Mouse (Mus musculus): Measurements from ENCODE around the gene Slc22a15.

Slc22a15 gene

DNA sequence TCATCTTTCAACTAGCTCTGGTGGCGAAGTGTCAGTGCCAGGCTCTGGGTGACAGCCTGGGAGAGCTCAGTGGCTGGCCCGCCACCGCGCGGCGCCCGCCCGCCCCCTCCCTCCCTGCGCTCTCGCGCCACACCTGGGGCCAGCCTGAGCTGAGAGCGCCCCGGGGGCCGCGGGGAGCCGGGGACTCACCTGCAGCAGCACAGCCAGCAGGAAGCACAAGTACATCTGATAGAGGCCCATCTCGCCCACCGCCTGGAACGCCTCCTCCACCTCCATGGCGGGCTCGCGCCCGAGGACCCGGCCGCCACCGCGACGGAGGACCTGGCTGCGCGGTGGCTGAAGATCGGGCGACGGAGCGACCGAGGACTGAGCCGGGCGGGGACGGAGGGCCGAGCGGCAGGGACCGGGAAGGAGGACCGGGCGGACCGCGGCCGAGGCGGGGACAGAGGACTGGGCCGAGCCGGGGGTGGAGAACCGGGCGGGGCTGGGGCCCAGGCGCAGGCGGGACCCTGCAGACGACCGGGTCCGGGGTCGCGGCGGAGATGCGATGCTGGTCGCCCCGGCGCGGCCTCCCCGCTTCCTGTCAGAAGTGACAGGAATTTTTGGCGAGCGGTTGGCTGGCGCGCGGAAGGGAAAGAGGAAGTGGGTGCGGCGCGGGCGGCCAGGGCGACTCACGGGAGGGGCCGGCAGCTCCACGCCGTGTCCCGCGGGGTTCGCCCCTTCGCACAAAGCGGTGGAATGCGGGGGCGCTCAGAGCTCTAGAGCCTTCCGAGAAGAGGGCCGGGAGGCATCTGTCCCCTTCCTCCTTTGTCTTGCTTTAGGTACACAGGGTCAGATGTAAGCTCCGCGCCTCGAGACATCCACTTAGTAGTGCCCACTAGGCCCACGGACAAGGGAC lies at the start of gene Slc22a15:
Gene Slc22a15, minus strand, starts transcription at position 611 of the 898 bp plus-strand sequence.
- DNase-seq (ENCODE audit: low read depth in 1 of 2, low spot score in 2 of 2) = peak; percentile 33 to 62

DNA sequence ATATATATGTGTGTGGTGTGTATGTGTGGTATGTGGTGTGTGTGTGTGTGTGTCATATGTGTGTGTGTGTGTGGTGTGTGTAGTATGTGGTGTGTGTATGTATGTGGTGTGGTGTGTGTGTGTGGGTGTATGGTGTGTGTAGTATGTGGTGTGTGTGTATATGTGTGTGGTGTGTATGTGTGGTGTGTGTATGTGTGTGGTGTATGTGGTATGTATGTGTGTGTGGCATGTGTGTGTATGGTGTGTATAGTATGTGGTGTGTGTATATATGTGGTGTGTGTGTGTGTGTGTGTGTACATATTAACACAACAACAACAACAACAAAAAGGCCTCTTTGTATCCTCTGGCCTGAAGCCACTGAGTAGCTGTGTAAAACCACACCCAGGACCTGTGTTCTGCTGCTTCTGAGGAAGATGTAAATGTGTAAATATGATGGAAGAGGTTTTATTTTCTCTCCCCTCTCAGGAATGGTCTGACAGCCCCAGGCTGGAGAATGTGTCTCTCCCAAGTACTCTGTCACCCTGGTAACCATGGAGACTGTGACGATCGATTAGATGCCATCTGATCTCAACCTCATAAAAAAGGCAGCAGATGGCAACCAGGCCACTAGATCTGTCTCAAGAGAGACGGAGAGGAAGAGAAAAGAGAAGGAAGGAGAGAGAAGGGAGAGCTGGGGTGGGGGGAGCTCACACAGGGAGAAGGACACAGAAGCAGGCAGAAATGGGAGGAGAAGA lies 42.7 kb upstream of the Slc22a15 start:
- no peak for DNase-seq (ENCODE audit: low read depth in 1 of 2, low spot score in 2 of 2)

DNA sequence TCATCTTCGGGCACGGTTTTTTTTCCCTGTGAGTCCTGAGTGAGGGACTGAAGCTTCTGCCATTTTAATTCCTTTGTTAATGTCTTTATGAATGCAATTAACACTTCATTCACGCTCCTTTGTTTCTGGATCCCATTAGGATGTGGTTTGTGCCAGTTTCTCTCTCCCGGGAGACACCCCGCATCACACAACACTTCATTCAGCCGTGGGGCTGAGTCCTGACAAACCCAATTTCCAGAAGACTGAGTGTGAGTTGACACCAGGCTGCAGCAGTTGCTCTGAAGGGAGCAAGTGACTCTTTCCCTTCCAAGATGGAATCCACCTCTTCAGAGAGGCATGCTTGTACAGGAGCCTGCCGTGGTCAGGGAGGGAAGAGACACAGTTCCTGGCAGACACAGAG lies 40.1 kb upstream of the Slc22a15 start:
- DNase-seq (ENCODE audit: low read depth in 1 of 2, low spot score in 2 of 2) = no peak

DNA sequence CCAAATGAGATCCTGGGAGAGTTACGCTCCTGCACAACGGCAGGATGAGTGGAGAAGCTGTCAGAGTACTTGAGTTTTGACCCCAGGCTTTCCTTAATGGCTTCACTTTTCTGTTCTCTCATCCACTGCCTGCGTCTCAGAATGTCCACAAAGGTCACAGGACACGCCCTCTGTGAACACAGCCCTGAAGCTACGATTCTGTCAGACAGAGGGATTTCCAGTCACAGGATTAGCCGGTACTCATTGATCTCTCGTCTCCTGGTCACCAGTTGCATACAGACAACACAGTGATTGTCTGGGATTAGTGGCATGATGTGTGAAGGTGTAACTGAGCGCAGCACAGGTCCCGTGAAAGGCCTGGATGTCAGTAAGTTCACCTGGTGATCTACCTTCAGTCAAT lies 39.2 kb upstream of the Slc22a15 start:
- no peak for DNase-seq (ENCODE audit: low read depth in 1 of 2, low spot score in 2 of 2)

DNA sequence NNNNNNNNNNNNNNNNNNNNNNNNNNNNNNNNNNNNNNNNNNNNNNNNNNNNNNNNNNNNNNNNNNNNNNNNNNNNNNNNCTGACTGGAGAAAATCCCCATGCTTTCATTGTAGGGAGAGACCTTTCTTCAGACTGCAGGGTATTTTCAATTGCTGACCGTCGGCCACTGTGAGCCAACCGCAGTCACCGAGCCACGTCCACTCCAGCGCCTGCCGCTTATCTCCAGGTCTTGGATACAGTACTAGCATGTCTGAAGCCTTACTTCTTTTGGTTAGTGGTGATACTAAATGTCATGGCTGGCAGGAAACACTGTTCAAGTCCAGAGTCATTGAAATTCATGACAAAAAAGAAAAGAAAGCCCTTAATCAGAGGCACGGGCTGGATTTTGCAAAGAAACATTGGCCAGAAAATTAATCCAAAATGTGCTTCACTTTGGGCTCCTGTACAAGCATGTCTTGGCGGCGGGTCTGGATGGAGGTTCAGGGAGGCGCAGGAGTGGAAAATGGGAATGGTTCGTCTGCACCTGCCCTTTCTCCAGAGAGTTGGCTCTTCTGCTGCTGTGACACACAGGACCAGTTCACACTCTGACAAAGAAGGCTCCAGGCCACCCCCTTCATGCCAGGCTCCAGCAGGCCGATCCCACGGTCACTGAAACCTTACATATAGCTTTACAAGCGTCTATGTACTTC lies 37.0 kb upstream of the Slc22a15 start:
- DNase-seq (ENCODE audit: low read depth in 1 of 2, low spot score in 2 of 2) = no peak

DNA sequence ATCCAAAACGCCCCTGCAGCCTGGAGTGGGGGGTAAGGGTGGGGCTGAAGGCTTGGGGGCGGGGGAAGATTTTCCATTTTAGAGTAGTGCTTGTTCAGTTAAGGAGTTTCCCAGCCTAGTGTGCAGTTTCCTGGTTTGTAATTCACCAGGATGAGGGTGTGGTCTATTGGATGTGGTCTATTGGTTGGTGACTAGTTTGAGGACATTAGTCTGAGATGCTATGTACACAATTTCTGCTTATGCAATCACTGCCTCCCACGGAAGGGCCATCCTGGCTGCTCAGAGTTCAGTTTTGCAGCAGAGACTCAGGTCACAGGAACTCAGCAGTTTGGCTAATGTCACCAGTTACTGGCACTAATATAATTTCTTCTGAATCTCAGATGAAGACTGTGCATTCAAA lies 33.8 kb upstream of the Slc22a15 start:
- no peak for DNase-seq (ENCODE audit: low read depth in 1 of 2, low spot score in 2 of 2)

DNA sequence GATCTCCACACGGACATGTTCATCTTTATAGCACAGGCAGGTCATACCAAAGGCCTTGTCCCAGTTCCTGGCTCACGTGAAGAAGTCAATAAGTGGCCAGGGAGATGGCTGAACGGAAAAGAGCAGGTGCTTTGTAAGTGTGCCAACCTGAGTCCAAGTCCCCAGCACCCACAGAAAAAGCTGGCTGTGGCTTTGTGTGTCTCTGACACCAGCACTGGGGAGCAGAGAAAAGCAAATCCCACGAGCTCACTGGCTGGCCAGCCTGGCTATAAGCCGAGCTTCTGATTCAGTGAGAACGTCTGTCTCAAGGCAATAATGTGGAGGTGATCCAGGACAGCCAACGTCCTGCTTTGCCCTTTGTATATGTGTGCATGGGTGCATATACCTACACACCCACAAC lies 29.3 kb upstream of the Slc22a15 start:
- no peak for DNase-seq (ENCODE audit: low read depth in 1 of 2, low spot score in 2 of 2)

DNA sequence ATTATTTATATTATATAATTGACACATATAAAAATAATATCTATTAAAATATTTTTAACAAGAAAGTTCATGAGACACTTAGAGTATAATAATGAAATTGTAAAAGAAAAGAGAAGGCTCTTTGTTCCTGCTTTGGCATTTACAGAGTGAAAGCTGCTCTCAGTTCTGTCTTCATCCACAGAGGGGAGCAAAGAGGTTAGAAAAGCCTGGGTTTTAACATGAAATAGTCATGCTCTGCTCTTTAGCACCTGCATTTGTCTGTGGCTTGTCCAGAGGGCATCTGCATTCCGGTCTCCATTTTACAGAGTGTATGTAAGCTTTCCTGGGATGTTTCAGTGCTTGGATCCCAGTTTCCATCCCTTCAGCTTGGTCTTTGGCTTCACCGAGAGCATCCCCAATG lies 28.3 kb upstream of the Slc22a15 start:
- DNase-seq (ENCODE audit: low read depth in 1 of 2, low spot score in 2 of 2) = no peak

DNA sequence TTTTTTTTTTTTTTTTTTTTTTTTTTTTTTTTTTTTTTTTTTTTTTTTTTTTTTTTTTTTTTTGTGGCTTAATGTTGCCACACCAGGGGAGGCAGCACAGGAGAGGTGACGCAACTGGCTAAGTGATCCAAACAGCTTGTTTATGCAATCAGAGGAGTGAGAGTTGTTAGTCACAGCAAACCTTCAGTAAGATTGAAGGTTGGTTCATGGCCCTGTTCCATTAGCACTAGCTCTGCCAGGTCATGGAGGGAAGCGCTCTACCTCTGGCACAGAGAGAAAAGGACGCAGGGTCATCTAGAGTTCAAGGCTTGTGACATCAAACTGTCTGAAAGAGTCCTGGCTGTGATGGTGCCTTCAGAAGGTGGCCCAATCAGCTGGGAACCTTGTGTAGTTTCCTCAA lies 24.3 kb upstream of the Slc22a15 start:
- DNase-seq (ENCODE audit: low read depth in 1 of 2, low spot score in 2 of 2) = peak; percentile 43 to 48

DNA sequence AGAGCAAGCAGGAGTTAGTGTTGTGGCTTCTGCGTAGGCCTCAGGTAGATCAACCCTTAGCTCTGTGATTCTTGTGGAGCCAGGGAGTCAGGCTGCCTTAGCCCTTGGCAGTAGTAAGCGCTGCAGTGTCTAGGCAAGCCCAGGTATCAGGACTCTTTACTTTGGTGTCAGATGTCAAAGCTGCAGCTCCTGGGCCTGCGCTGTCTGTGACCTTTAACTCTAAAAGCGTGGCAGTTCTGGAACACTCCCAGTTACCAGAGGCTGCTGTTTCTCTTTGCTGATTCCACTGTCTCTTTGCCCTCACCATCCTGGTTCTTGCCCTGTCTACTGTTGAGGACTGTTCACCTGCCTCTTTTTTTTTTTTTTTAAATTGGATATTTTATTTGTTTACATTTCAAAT lies 23.0 kb upstream of the Slc22a15 start:
- no peak for DNase-seq (ENCODE audit: low read depth in 1 of 2, low spot score in 2 of 2)

DNA sequence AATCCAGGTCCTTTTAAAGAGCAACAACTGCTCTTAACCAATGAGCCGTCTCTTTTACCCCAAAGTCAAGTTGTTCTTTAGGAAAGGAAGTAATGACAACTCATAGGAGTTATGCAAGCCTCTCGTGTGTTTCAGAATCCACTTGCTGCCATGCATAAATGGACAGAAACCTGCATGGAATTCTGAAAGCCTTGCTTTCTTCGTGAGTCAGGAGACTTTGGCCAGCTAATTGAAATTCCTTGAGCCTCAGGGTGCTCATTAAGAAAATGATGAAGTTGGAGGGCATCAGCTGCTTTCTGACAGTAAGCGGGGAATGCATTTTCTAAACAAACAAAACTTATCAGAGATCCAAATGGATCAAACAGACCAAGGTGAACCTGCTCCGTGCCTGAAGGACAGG lies 21.0 kb upstream of the Slc22a15 start:
- DNase-seq (ENCODE audit: low read depth in 1 of 2, low spot score in 2 of 2) = no peak

DNA sequence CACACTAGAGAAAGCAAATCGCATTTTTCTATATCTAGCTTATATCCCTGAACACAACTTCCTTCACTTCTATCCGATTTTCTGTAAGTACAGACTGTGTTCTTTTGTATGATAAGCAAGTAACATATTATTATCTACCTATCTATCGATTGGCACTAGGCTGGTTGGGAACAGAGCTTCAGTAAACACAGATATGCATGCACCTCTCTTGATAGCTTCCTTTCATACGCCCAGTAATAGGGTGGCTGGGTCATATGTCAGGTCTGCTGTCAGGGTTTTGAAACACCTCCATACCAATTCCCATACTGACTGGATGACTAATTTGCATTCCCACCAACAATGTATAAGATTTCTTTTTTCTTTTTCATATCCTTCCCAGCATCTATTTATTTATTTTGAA lies 16.2 kb upstream of the Slc22a15 start:
- DNase-seq (ENCODE audit: low read depth in 1 of 2, low spot score in 2 of 2) = no peak

DNA sequence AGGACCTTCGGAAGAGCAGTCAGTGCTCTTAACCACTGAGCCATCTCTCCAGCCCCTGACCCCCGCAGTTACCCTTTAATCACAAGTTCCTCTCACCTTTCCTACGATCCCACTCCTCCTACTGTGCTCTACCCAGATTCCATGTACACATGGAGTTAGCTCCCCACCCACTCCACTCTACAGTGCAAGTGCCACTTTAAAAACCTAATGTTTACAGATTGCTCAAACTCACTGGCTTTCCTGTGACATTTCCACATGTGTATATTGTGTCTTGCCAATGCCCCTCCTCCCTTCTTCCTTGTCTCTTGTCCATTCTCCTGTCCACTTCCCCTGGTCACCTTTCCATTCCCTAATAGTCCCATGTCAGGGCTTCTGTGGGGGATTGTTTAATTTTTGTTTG lies 15.6 kb upstream of the Slc22a15 start:
- no peak for DNase-seq (ENCODE audit: low read depth in 1 of 2, low spot score in 2 of 2)

DNA sequence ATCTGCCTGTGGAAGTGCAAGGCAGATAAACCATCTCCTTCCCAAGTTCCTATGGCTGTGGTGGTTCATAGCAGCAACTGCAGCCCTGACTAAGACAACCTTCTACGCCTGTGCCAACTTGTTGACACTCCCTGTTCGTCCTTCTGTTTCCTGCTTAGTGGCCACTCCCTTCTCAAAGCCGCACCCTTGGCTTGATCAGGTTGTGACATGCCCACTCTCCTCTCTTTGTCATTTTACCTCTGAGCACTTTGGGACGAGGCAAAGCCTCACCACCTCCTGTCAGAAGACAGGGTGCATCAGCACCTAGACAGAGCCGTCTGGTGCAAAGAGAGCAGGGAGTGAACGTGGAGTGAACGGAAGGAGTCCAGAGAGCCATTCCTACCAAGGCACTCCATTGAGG lies 14.9 kb upstream of the Slc22a15 start:
- DNase-seq (ENCODE audit: low read depth in 1 of 2, low spot score in 2 of 2) = no peak

DNA sequence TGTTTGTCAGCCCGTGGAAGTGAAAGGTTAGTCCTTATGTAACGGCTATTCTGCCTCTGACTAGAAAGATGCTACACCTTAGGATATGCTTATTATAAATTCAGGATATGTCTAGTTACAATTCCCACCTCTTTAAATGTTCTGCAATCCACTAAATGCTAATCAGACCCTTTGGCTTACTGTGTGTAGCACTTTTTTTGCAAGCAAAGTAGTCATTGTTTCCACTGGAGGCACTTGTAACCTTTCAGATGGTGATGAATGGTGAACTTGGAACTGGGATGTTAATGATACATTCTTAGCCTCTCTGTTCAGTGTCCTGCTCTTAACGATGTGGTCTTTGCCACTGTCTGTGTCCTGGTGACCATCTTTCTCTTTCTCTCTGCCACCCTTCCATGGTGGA lies 12.1 kb upstream of the Slc22a15 start:
- DNase-seq (ENCODE audit: low read depth in 1 of 2, low spot score in 2 of 2) = no peak

DNA sequence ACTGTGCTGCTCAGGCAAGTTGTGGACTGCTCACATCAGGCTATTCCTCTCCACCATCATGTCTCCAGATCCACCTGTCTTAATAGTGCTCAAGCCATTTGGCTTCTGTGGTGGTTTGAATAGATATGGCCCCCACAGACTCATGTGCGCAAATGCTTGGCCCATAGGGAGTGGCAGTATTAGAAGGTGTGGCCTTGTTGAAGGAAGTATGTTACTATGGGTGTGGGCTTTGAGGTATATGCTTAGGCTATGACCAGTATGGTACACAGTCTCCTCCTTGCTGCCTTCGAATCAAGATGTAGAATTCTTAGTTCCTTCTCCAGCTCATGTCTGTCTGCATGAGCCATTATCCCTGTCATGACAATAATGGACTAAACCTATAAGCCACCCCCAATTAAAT lies 9.6 kb upstream of the Slc22a15 start:
- DNase-seq (ENCODE audit: low read depth in 1 of 2, low spot score in 2 of 2) = no peak

DNA sequence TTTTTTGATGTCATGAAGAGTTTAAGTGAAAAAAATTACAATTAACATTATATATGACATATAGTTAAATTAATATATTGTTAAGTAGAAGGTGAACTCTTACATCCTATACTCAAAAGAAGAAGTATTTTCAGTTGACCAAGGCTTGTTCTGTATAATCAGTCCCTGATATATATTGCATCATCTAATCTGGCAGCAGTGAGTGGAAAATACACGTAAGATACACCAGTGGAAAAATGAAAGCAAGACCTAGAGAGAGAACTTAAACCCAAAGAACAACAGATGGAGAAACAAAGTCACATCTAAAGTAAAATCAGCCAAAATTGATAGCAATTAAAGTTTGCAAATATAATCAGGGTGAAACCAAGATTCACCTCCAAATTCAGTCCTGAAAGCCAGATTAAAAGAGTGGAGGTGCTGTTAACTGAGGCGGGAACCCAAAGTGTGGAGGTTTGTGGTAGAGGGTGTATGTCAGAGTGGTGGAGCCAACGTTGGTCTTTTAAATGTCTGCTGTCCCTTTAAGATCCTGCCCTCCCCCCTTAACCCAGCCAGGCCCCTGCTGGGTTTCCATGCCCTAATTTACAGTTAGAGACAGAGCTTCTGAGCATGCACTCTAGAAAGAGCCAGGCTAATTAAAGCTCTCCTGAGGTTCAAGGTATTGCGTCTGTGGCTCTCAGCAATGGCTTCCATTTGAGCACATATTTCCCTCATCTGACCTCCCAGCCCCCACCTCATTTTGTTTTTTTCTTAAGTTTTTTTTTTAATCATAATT lies 5.0 kb upstream of the Slc22a15 start:
- DNase-seq (ENCODE audit: low read depth in 1 of 2, low spot score in 2 of 2) = no peak

DNA sequence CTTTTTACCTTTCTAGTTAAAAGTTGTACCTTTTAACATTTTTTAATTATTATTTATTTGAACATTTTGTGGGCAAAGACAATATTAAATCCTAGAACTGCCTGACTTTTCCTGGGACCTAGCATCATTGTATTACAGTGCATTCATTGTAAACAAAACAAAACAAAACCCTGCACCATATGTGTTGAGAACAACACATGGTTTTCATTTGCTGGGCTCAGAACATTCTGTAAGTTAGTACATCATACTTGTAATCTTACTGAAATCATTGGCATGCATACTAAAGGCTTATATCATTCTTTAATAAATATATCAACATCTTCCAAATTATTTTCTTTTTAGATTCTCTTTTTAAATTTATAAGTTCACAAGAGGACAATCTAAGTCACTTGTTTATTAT lies 2.4 kb upstream of the Slc22a15 start:
- no peak for DNase-seq (ENCODE audit: low read depth in 1 of 2, low spot score in 2 of 2)

DNA sequence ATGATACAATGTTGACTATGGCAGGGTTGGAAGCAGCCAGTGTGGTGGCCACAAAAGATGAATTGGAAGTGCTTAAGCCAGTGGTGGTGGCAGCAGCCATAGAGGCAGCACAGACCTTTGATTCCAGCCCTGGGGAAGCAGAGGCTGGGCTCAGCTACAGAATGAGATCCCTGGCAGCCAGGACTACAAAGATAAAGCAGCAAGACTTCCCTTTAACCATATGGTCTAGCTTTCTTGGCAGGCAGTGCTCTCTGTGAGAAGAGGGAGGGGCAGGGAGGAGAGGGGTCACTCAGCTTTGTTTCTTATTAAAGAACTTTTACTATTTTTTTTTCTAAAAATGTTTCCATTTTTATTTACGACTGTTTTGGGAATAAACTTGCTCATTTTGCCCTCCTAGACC lies 1.4 kb upstream of the Slc22a15 start:
- no peak for DNase-seq (ENCODE audit: low read depth in 1 of 2, low spot score in 2 of 2)

DNA sequence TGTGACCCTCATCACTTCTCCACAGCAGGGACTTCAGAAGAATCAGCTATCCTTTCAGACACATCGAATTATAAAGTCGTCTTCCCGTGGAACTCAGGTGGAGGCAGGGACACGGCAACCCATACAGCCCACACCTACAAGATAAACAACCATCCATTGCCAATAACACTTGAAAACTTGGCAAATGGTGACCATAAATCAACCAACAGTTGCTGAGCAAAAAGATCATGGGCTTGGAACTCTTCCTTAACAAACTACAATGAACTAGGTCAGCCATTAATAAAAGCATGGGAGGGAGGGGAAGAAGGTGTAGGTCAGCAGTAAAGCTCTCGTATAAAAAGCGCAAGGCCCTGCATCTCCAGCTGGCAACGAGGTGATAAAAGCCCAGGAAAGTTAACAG lies 1.9 kb downstream of the Slc22a15 start:
- DNase-seq (ENCODE audit: low read depth in 1 of 2, low spot score in 2 of 2) = no peak

DNA sequence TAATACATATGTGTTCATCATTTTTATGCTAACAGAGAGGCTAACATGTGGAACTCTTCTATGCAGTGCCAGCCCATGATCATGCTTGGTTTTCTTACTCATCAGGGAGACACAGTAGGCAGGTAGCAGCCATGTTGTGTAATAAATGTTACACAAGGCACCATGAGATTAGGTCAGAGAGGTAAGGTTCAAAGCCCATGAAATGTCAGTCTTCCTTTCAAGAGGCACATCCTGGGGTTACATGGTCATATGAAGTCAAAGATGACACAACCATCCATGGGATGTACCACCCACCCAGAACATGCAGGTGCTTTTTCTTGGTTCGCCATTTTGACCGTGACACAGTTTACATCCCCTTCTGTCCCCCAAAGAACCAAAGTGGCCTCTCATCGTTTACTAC lies 5.7 kb downstream of the Slc22a15 start:
- DNase-seq (ENCODE audit: low read depth in 1 of 2, low spot score in 2 of 2) = no peak
